Mouse (Mus musculus) left cerebral cortex, postnatal 14 days (tissue): Measurements from ENCODE around the gene 1600015I10Rik. TPM values are rescaled to one million over a fixed set of nuclear protein-coding genes. Genes with fewer than 3 reads are reported as not detected.
"Not testable (repeated sequence)": the region's sequence is repeated elsewhere in the genome, so short reads cannot be mapped to it uniquely, and the experiment has no call there.

ENCODE experiments used
- DNase-seq, 2 experiments: peaks; one replicate each; pipeline ENCODE4 v3.0.0; 2021 to 2022; ENCODE audit warnings: low spot score in 2 of 2, mixed read lengths in 1 of 2
- intact Hi-C: fragments of 180-260 bp; cut with DNase I; formaldehyde crosslinking; loops from one replicate; pipeline ENCODE4 v1.15.1; 2025
- total RNA-seq, 2 experiments: library from RNA; stranded (reverse); gene quantifications; 2 replicates each; pipeline ENCODE4 v1.2.3; 2021

1600015I10Rik gene
- total RNA-seq, 2 experiments from 2014 or later: not detected

DNA sequence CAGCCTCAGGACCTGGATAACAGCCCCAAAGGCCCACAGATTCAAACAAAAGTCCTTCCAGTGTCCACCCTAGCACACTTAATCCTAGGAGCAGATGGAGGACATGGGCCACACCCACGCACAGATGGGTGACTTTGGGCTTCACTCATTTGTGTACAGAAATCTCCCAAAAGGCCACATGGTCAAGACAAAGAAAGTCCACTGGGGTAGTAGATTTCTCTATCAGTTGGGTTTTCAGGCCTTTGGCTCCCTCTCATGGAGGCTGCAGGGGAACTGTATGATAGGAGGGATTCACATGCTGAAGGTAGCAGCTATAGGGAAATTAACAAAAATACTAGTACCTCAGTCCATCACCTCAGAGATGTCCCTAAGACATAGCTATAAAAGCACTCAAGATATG, 28.4 kb downstream of the 1600015I10Rik start:
- intact Hi-C loops: loop anchor here (5.0 kb wide), 3 partner anchors 96 to 311 kb away; partner anchors contain the start of gene Gimap8

GRCm38 (mm10) chr6:48959151-48959550, 29.5 kb downstream of the 1600015I10Rik start:
- intact Hi-C loops: loop anchor here (5.0 kb wide), 3 partner anchors 97 to 312 kb away; partner anchors contain the start of gene Gimap8
- not testable (repeated sequence) for DNase-seq

More for the DNA sequence above, 28.4 kb downstream of the 1600015I10Rik start:
- DNase-seq: peak; percentile 18 to 42

DNA sequence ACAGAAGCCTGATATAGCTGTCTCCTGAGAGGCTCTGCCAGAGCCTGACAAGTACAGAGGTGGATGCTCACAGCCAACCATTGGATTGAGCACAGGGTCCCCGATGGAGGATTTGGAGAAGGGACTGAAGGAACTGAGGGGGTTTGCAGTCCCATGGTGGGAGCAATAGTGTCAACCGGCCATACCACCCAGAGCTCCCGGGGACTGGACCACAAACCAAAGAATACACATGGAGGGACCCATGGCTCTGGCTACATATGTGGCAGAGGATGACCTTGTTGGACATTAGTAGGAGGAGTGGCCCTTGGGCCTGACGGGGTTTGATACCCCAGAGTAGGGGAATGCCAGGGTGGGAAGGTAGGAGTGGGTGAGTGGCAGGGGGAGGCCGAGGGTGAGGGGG, 37.0 kb downstream of the 1600015I10Rik start:
- intact Hi-C loops: loop anchor here (5.0 kb wide), 1 partner anchor 154 kb away; no protein-coding TSS in a partner anchor
- DNase-seq: not testable (repeated sequence)

GRCm38 (mm10) chr6:48967868-48968267, 38.2 kb downstream of the 1600015I10Rik start:
- intact Hi-C loops: loop anchor here (5.0 kb wide), 1 partner anchor 156 kb away; no protein-coding TSS in a partner anchor
- DNase-seq: no peak

- intact Hi-C loops: no loop called here
- no peak for DNase-seq
These were observed 45.0 kb downstream of the 1600015I10Rik start, which contains the start of gene Doxl2 for GRCm38 (mm10) chr6:48974663-48975062. Doxl2 (plus strand) TSS chr6:48974963.

DNA sequence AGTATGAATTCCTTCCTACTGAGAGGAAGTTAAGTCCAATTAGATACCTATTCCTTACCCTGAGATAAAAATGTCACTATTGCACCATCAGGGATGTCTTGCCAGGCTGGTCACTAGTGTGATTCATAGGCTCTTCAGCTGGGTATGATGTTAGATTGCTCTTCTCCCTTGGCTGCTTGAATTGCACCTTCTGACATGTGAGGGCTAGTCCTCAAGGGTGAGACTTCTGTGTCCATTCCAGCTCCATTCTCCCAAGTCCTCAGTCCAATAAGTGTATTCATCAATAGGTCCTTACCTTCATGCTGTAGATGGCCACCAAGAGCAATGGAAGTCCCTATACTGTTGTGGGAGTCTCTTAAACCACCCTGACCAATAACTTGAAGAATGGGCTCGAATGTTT, 49.9 kb downstream of the 1600015I10Rik start:
- intact Hi-C loops: no loop called here

DNA sequence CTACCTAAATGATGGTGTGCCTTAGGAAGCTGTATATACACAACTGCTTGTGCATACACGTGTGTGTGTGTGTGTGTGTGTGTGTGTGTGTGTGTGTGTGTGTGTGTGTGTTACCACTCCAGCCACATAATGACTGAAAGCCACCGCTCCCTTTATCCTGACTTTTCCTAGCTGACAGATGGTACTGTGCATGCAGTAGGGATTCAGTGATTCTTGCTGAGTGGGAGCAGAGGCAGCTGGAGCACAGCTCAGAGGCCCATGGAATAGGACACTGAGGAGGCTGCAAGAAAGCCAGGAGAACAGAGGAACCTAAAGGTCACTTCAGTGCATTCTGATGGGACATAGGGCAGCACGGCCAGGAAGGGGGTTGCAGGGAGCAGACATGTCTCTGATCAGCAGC, 52.6 kb downstream of the 1600015I10Rik start:
- DNase-seq: peak; percentile 8 to 26

More for the DNA sequence above, 49.9 kb downstream of the 1600015I10Rik start:
- DNase-seq: no peak

More for the DNA sequence above, 52.6 kb downstream of the 1600015I10Rik start:
- intact Hi-C loops: no loop called here

Other genes starting within 250 kb of the 1600015I10Rik start
- under 1 TPM; 0.40 to 0.90 TPM for gene Gimap4, start 245.3 kb upstream of the 1600015I10Rik start, total RNA-seq
- gene Gimap6, start 221.7 kb upstream of the 1600015I10Rik start, total RNA-seq: 1 to 10 TPM; 6.4 to 6.5 TPM
- gene Gm28053, start 211.3 kb upstream of the 1600015I10Rik start, total RNA-seq: 1 to 10 TPM in 1 of 2 experiments, not detected in 1; 1.4 TPM
- gene Gimap7, start 211.3 kb upstream of the 1600015I10Rik start, total RNA-seq: not detected
- gene Gimap1, start 190.8 kb upstream of the 1600015I10Rik start, total RNA-seq: 1 to 10 TPM; 2.2 TPM
- 1 to 10 TPM in 1 of 2 experiments, under 1 TPM in 1; 0.77 to 1.5 TPM for gene Gimap5, start 183.7 kb upstream of the 1600015I10Rik start, total RNA-seq
- not detected for gene Gimap3, start 159.0 kb upstream of the 1600015I10Rik start, total RNA-seq
- 10 to 100 TPM; 20.4 to 23.8 TPM for gene Tmem176a, start 89.0 kb upstream of the 1600015I10Rik start, total RNA-seq
- gene Tmem176b, start 88.4 kb upstream of the 1600015I10Rik start, total RNA-seq: 10 to 100 TPM; 45.7 to 47.3 TPM
- not detected for gene Aoc1, start 57.0 kb upstream of the 1600015I10Rik start, total RNA-seq
- gene Doxl2, start 45.1 kb downstream of the 1600015I10Rik start, total RNA-seq: not detected
- not detected for gene Svs1, start 57.0 kb downstream of the 1600015I10Rik start, total RNA-seq
- under 1 TPM; 0.70 to 0.99 TPM for gene Gpnmb, start 106.7 kb downstream of the 1600015I10Rik start, total RNA-seq
- 10 to 100 TPM; 25.8 to 26.9 TPM for gene Malsu1, start 143.9 kb downstream of the 1600015I10Rik start, total RNA-seq